Mouse (Mus musculus) MEL (cell line): ENCODE measurements around the gene Gm20388. TPM values are rescaled to one million over a fixed set of nuclear protein-coding genes. Genes with fewer than 3 reads are reported as not detected.

Source experiments
- DNase-seq: peaks from one replicate; pipeline ENCODE4 v3.0.0; 2011; ENCODE audit warnings: low read depth, low spot score
- H3K27ac ChIP-seq: 2 replicates; pipeline ENCODE4 v1.5.1; 2012; ENCODE audit warnings: low read depth, mild to moderate bottlenecking, control low read depth, low read length, moderate library complexity; ENCODE audit not compliant: control insufficient read depth
- H3K27me3 ChIP-seq, 2 experiments: fragments of 150-350 bp in 1 of 2; sonication (generic) in 1 of 2; 2 replicates each; pipeline ENCODE4 v1.6.1; 2012; ENCODE audit warnings: low read length in 2 of 2, mild to moderate bottlenecking in 2 of 2, improper control_type of control experiment in 1 of 2, moderate library complexity in 1 of 2; ENCODE audit not compliant: insufficient read depth in 2 of 2, control insufficient read depth in 1 of 2
- H3K36me3 ChIP-seq, 2 experiments: 2 replicates each; pipeline ENCODE4 v1.6.1; 2012 to 2014; ENCODE audit warnings: low read length in 2 of 2, improper control_type of control experiment in 1 of 2, inconsistent platforms in 1 of 2, mild to moderate bottlenecking in 1 of 2; ENCODE audit not compliant: insufficient read depth in 2 of 2, control insufficient read depth in 1 of 2
- H3K4me1 ChIP-seq, 2 experiments: fragments of 150-350 bp in 1 of 2; sonication (generic) in 1 of 2; 2 replicates each; pipeline ENCODE4 v1.6.1; 2012; ENCODE audit warnings: low read length in 2 of 2, improper control_type of control experiment in 1 of 2, mild to moderate bottlenecking in 1 of 2; ENCODE audit not compliant: insufficient read depth in 2 of 2, control insufficient read depth in 1 of 2
- H3K4me3 ChIP-seq, 2 experiments: fragments of 150-350 bp in 1 of 2; sonication (generic) in 1 of 2; 2 replicates each; pipeline ENCODE4 v1.5.1; 2012; ENCODE audit warnings: low read depth in 2 of 2, low read length in 2 of 2, mild to moderate bottlenecking in 2 of 2, moderate library complexity in 2 of 2, control low read depth in 1 of 2, improper control_type of control experiment in 1 of 2; ENCODE audit not compliant: control insufficient read depth in 1 of 2, insufficient read depth in 1 of 2
- H3K79me2 ChIP-seq: 2 replicates; pipeline ENCODE4 v1.6.1; 2012; ENCODE audit warnings: mild to moderate bottlenecking, low read length, moderate library complexity; ENCODE audit not compliant: control insufficient read depth, poor library complexity, insufficient read depth
- H3K9ac ChIP-seq: 2 replicates; pipeline ENCODE4 v1.6.1; 2012; ENCODE audit warnings: low read depth, mild to moderate bottlenecking, control low read depth, low read length, moderate library complexity; ENCODE audit not compliant: control insufficient read depth, poor library complexity, severe bottlenecking
- H3K9me3 ChIP-seq: fragments of 150-350 bp; sonication (generic); replicated peaks from 2 replicates; pipeline ENCODE4 v1.6.1; 2012; ENCODE audit warnings: mild to moderate bottlenecking, low read length, improper control_type of control experiment, moderate library complexity; ENCODE audit not compliant: insufficient read depth
- CHD1 ChIP-seq: IDR thresholded peaks from 2 replicates; pipeline ENCODE4 v1.6.1; 2012; ENCODE audit warnings: low read depth, mild to moderate bottlenecking, inconsistent platforms, low read length, improper control_type of control experiment
- ELF1 ChIP-seq: IDR thresholded peaks from 2 replicates; pipeline ENCODE4 v1.6.1; 2014; ENCODE audit warnings: low read depth, mild to moderate bottlenecking, inconsistent platforms, low read length, improper control_type of control experiment, moderate library complexity
- ETS1 ChIP-seq: IDR thresholded peaks from 2 replicates; pipeline ENCODE4 v1.6.1; 2012; ENCODE audit warnings: low read depth, mild to moderate bottlenecking, inconsistent platforms, low read length, improper control_type of control experiment, moderate library complexity
- GABPA ChIP-seq: IDR thresholded peaks from 2 replicates; pipeline ENCODE4 v1.6.1; 2012; ENCODE audit warnings: low read depth, mild to moderate bottlenecking, inconsistent platforms, low read length, improper control_type of control experiment, moderate library complexity
- GATA1 ChIP-seq: IDR thresholded peaks from 2 replicates; pipeline ENCODE4 v1.6.1; 2011; ENCODE audit warnings: low read depth, low read length, improper control_type of control experiment
- MAFK ChIP-seq: IDR thresholded peaks from 2 replicates; pipeline ENCODE4 v1.6.1; 2011; ENCODE audit warnings: low read depth, mild to moderate bottlenecking, low read length, improper control_type of control experiment, borderline replicate concordance
- MAX ChIP-seq: IDR thresholded peaks from 2 replicates; pipeline ENCODE4 v1.6.1; 2011; ENCODE audit warnings: low read length, improper control_type of control experiment
- MAZ ChIP-seq: IDR thresholded peaks from 2 replicates; pipeline ENCODE4 v1.6.1; 2012; ENCODE audit warnings: low read depth, mild to moderate bottlenecking, inconsistent platforms, low read length, improper control_type of control experiment
- MYB ChIP-seq: IDR thresholded peaks from 2 replicates; pipeline ENCODE4 v1.6.1; 2011; ENCODE audit warnings: mild to moderate bottlenecking, low read depth, low read length, improper control_type of control experiment
- MYC ChIP-seq: IDR thresholded peaks from 2 replicates; pipeline ENCODE4 v1.6.1; 2011; ENCODE audit warnings: low read depth, mild to moderate bottlenecking, low read length, improper control_type of control experiment, moderate library complexity
- NRF1 ChIP-seq: IDR thresholded peaks from 2 replicates; pipeline ENCODE4 v1.6.1; 2014; ENCODE audit warnings: low read depth, mild to moderate bottlenecking, inconsistent platforms, low read length, improper control_type of control experiment, moderate library complexity; ENCODE audit not compliant: poor library complexity, insufficient read depth, severe bottlenecking
- POLR2A ChIP-seq, 2 experiments: IDR thresholded peaks; 2 replicates each; pipeline ENCODE4 v1.6.1; 2011 to 2012; ENCODE audit warnings: low read length in 2 of 2, mild to moderate bottlenecking in 2 of 2, control low read depth in 1 of 2, improper control_type of control experiment in 1 of 2, low read depth in 1 of 2, moderate library complexity in 1 of 2; ENCODE audit not compliant: control insufficient read depth in 1 of 2, insufficient read depth in 1 of 2, poor library complexity in 1 of 2
- SMC3 ChIP-seq: IDR thresholded peaks from 2 replicates; pipeline ENCODE4 v1.6.1; 2011; ENCODE audit warnings: low read depth, low read length, improper control_type of control experiment
- TBP ChIP-seq: IDR thresholded peaks from 2 replicates; pipeline ENCODE4 v1.8.0; 2011; ENCODE audit warnings: low read depth, low read length, improper control_type of control experiment
- TCF12 ChIP-seq: IDR thresholded peaks from 2 replicates; pipeline ENCODE4 v1.6.1; 2014; ENCODE audit warnings: low read depth, mild to moderate bottlenecking, inconsistent platforms, low read length, improper control_type of control experiment, moderate library complexity
- USF1 ChIP-seq: IDR thresholded peaks from 2 replicates; pipeline ENCODE4 v1.6.1; 2014; ENCODE audit warnings: low read depth, mild to moderate bottlenecking, inconsistent platforms, low read length, improper control_type of control experiment, moderate library complexity
- USF2 ChIP-seq, 2 experiments: IDR thresholded peaks; 2 replicates each; pipeline ENCODE4 v1.6.1; 2011 to 2012; ENCODE audit warnings: improper control_type of control experiment in 2 of 2, low read length in 2 of 2, borderline replicate concordance in 1 of 2, inconsistent platforms in 1 of 2, low read depth in 1 of 2, mild to moderate bottlenecking in 1 of 2; ENCODE audit not compliant: insufficient read depth in 1 of 2
- polyA plus RNA-seq, 2 experiments: library from polyadenylated mRNA; stranded (reverse) in 1 of 2; unstranded in 1 of 2; fragments of >175 nt in 1 of 2; fragments of >200 nt in 1 of 2; gene quantifications; 2 replicates each; pipeline versions ENCODE4 v1.2.1 to v1.2.4; 2012; ENCODE audit warnings: low replicate concordance in 2 of 2, low read depth in 1 of 2; ENCODE audit not compliant: insufficient read length in 2 of 2, insufficient read depth in 1 of 2, missing spikeins in 1 of 2
- total RNA-seq: library from RNA; depleted of rRNA; stranded (reverse); fragments of 300-350 nt; gene quantifications from 2 replicates; pipeline ENCODE4 v1.2.3, GENCODE M21; 2012

The Gm20388 gene
- total and polyA plus RNA-seq, 3 experiments = 11.1 to 17.8 TPM; not detected in 1

GRCm38 (mm10) chr8:122273826-122274225 is 2363.2 kb downstream of the Gm20388 start:
- Histone ChIP-seq H3K27me3 (no peaks in the 10 kb centered on the region), H3K79me2 (no peaks in the 10 kb centered on the region), H3K36me3 (peaks cover 0 to 3% of the 10 kb centered on the region in 2 experiments; a peak in 2 of 4 replicates), H3K4me3 (no peak overlapping the region), H3K27ac (no peak overlapping the region), H3K4me1 (peaks cover 0 to 22% of the 10 kb centered on the region in 2 experiments; a peak in 3 of 4 replicates), H3K9me3 (no peaks in the 10 kb centered on the region), H3K9ac (no peak overlapping the region)
- TF ChIP-seq GABPA (no peak), SMC3 (no peak), TCF12 (no peak), POLR2A (IDR thresholded peaks at IDR 0.05; ENCODE audit: control insufficient read depth in 1 of 2, insufficient read depth in 1 of 2, low read depth in 1 of 2, low read length in 2 of 2, poor library complexity in 1 of 2) (no peak), GATA1 (no peak), ELF1 (no peak), TBP (no peak), MAX (no peak), NRF1 (no peak), MYC (no peak), MAZ (no peak), USF2 (IDR thresholded peaks at IDR 0.05; ENCODE audit: borderline replicate concordance in 1 of 2, insufficient read depth in 1 of 2, low read depth in 1 of 2, low read length in 2 of 2) (no peak), MAFK (no peak), MYB (no peak), USF1 (no peak)
- DNase-seq = no peak

GRCm38 (mm10) chr8:122274651-122275391 is 2364.2 kb downstream of the Gm20388 start:
- Histone ChIP-seq H3K4me1 (peaks cover 0 to 22% of the 10 kb centered on the region in 2 experiments; a peak in 3 of 4 replicates), H3K79me2 (no peaks in the 10 kb centered on the region), H3K4me3 (no peak overlapping the region), H3K9me3 (no peaks in the 10 kb centered on the region), H3K27ac (no peak overlapping the region), H3K27me3 (no peaks in the 10 kb centered on the region), H3K36me3 (peaks cover 0 to 3% of the 10 kb centered on the region in 2 experiments; a peak in 2 of 4 replicates), H3K9ac (no peak overlapping the region)
- no peak for DNase-seq
- TF ChIP-seq ETS1 = 0 out of 2 replicates have a peak, but pooled peaks have one; percentile 20
- TF ChIP-seq MAZ = peak; percentile 66; the same call in 1 of the 2 replicates
- TF ChIP-seq CHD1 = no peak
